Mouse (Mus musculus) layer of hippocampus, adult 2 months (tissue): ENCODE data around the gene Cmtm1. TPM values are rescaled to one million over a fixed set of nuclear protein-coding genes. Genes with fewer than 3 reads are reported as not detected.
A peak's percentile ranks its signal among the peaks of the same experiment; 100 is the strongest.

Experiments
- DNase-seq, 2 experiments: peaks; one replicate each; pipeline ENCODE4 v3.0.0; 2022; ENCODE audit warnings: low spot score in 2 of 2
- H3K27ac ChIP-seq: fragments of 200-600 bp; 2 replicates; pipeline ENCODE4 v1.8.1; 2022
- H3K4me3 ChIP-seq: fragments of 200-600 bp; 2 replicates; pipeline ENCODE4 v1.8.1; 2022; ENCODE audit warnings: mild to moderate bottlenecking
- CTCF ChIP-seq: fragments of 200-600 bp; conservative IDR thresholded peaks from 2 replicates; pipeline ENCODE4 v1.8.1; 2022; ENCODE audit warnings: antibody characterized with exemption, mild to moderate bottlenecking, moderate library complexity
- total RNA-seq, 2 experiments: library from RNA; stranded (reverse); gene quantifications; 2 replicates each; pipeline ENCODE4 v1.2.3; 2021

Cmtm1 gene
- total RNA-seq, 2 experiments from 2014 or later: not detected

DNA sequence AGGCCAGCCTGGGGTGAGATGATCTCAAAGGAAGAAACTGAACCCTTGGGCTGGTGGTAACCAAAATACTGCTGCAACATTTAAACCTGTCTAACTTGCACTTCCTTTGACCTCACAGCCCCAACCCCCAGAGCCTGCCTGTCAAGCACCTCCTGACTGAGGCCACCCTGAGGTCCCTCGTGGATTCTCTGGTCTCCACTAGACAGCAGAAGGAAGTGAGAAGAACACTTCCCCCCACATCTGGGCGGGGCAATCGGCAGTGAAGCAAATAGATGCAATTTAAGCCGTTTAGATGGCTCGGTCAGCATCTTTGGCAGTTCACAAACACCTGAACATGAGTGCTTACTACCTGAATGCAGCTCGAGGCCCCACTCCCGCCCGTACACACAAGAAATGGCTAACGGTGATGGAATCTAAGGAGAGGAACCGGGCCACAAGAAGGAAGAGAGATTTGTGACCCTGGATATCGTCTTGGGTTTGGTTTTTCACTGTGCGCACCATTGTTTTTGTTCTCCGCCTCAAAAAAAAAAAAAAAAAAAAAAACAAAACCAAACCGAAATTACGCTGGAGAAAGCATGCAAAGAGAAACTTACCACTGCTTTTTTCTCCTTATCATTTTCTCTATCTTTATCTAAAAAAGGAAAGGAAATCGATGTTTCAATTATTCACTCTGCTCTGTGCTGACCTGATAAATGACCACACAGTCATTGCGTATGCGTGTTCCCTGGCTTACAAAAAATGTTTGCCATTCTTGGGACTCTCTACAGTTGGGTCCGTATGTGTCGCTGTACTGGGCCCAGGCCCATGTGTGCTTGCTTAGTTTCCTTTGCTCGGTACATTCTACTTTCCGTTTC, 62.7 kb downstream of the Cmtm1 start:
- no peak for TF ChIP-seq CTCF
- Histone ChIP-seq H3K27ac (peak overlapping the region; percentile 90; the same call in 1 of the 2 replicates), H3K4me3 (peak overlapping the region; percentile 86)
- DNase-seq: no peak

DNA sequence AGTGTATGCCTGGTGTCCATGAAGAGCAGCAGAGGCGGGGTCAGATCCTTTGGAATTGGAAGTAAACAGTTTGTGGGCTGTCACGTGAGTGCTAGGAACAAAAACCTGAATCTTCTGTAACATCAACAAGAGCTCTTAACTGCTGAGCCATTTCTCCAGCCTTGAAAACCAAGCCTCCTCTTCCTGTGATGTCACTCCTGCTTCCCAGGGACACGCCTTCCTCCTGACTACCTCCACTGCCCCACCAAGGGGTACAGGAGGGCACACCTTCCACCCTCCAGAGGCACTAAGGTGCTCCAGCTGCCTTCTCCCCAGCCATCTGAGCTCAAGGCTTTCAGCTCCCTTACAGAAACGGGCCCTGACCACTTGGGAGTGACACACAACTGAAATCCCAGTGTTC, 63.3 kb downstream of the Cmtm1 start:
- Histone ChIP-seq H3K27ac (no peak overlapping the region), H3K4me3 (no peak overlapping the region)
- no peak for DNase-seq
- TF ChIP-seq CTCF: no peak

Other genes starting within 250 kb of the Cmtm1 start
- 10 to 100 TPM in 1 of 2 experiments, 1 to 10 TPM in 1; 9.1 to 11.6 TPM for gene Cdh5, start 208.5 kb downstream of the Cmtm1 start, total RNA-seq
- gene Bean1, start 139.7 kb downstream of the Cmtm1 start, total RNA-seq: 1 to 10 TPM; 5.3 to 5.4 TPM
- 10 to 100 TPM; 36.9 to 37.6 TPM for gene Tk2, start 61.6 kb downstream of the Cmtm1 start, total RNA-seq
- gene Cklf, start 59.3 kb downstream of the Cmtm1 start, total RNA-seq: 1 to 10 TPM; 8.0 to 8.7 TPM
- gene Cmtm2a, start 17.0 kb downstream of the Cmtm1 start, total RNA-seq: not detected
- not detected for gene Gm45711, start 64 bp downstream of the Cmtm1 start, total RNA-seq
- not detected for gene Gm11020, start 11.4 kb upstream of the Cmtm1 start, total RNA-seq
- gene Cmtm2b, start 12.1 kb upstream of the Cmtm1 start, total RNA-seq: not detected
- gene Cmtm3, start 29.3 kb upstream of the Cmtm1 start, total RNA-seq: 10 to 100 TPM; 12.2 to 15.1 TPM
- 10 to 100 TPM; 59.9 to 62.3 TPM for gene Cmtm4, start 85.7 kb upstream of the Cmtm1 start, total RNA-seq
- gene Dync1li2, start 132.9 kb upstream of the Cmtm1 start, total RNA-seq: 100 to 1,000 TPM; 272 to 275 TPM
- 1 to 10 TPM in 1 of 2 experiments, under 1 TPM in 1; 0.76 to 1.0 TPM for gene Terb1, start 199.8 kb upstream of the Cmtm1 start, total RNA-seq
- 10 to 100 TPM; 44.5 to 46.3 TPM for gene Nae1, start 224.5 kb upstream of the Cmtm1 start, total RNA-seq
- gene Car7, start 224.5 kb upstream of the Cmtm1 start, total RNA-seq: 10 to 100 TPM; 19.3 to 19.7 TPM